Mouse (Mus musculus) hindbrain, postnatal 0 days (tissue): ENCODE measurements around the gene Tenm2. TPM values are rescaled to one million over a fixed set of nuclear protein-coding genes. Genes with fewer than 3 reads are reported as not detected.
A peak's percentile ranks its signal among the peaks of the same experiment; 100 is the strongest.

ENCODE experiments used
- ATAC-seq: fragments of 200-750 bp; cut with Nextera tagmentation; 2 replicates; pipeline ENCODE4 v1.8.0; 2017; ENCODE audit warnings: mild to moderate bottlenecking, moderate TSS enrichment, moderate library complexity
- DNase-seq: peaks from one replicate; pipeline ENCODE4 v3.0.0-alpha.2; 2015; ENCODE audit warnings: low spot score
- H3K27ac ChIP-seq: fragments of 300-500 bp; sonication (generic); 2 replicates; pipeline ENCODE4 v1.5.1; 2014; ENCODE audit warnings: mild to moderate bottlenecking
- H3K27me3 ChIP-seq: fragments of 300-500 bp; sonication (generic); 2 replicates; pipeline ENCODE4 v1.6.1; 2014; ENCODE audit warnings: low read length, mixed read lengths; ENCODE audit not compliant: insufficient read depth
- H3K36me3 ChIP-seq: fragments of 300-500 bp; sonication (generic); 2 replicates; pipeline ENCODE4 v1.6.1; 2014; ENCODE audit warnings: low read length, mixed read lengths; ENCODE audit not compliant: insufficient read depth
- H3K4me1 ChIP-seq: fragments of 300-500 bp; sonication (generic); 2 replicates; pipeline ENCODE4 v1.6.1; 2014; ENCODE audit warnings: antibody characterized with exemption, low read length, mixed read lengths; ENCODE audit not compliant: insufficient read depth
- H3K4me2 ChIP-seq: fragments of 300-500 bp; sonication (generic); 2 replicates; pipeline ENCODE4 v1.6.1; 2014; ENCODE audit warnings: low read depth, mild to moderate bottlenecking, low read length, moderate library complexity, mixed read lengths
- H3K4me3 ChIP-seq: fragments of 300-500 bp; sonication (generic); 2 replicates; pipeline ENCODE4 v1.5.1; 2014; ENCODE audit warnings: low read length
- H3K9ac ChIP-seq: fragments of 300-500 bp; sonication (generic); replicated peaks from 2 replicates; pipeline ENCODE4 v1.6.1; 2014; ENCODE audit warnings: mild to moderate bottlenecking, low read length, moderate library complexity, mixed read lengths
- H3K9me3 ChIP-seq: fragments of 300-500 bp; sonication (generic); 2 replicates; pipeline ENCODE4 v1.6.1; 2016; ENCODE audit warnings: low read length, mixed read lengths
- CTCF ChIP-seq: IDR thresholded peaks from 2 replicates; pipeline ENCODE4 v1.5.1; 2016; ENCODE audit warnings: antibody characterized with exemption, control low read depth, low read depth
- WGBS: fragments of 180-500 bp; shearing (Covaris S2); extraction: QIAGEN DNeasy Blood & Tissue Kit; methylation state at CpG from one replicate; pipeline ENCODE4 v1.1.7; 2014; 5-methylcytosine and 5-hydroxymethylcytosine counted together
- polyA plus RNA-seq: library from polyadenylated mRNA; unstranded; fragments of >200 nt; fragmentation: Nextera tagmentation; extraction: Ambion mirVana; gene quantifications from 2 replicates; pipeline ENCODE4 v1.2.1, GENCODE M21; 2015
- total RNA-seq: library from RNA; depleted of rRNA; stranded (reverse); fragments of >200 nt; gene quantifications from 2 replicates; pipeline ENCODE4 v1.2.3, GENCODE M21; 2014

Gene Tenm2
- total and polyA plus RNA-seq, 2 experiments from 2014 or later: 30.1 to 78.0 TPM

DNA sequence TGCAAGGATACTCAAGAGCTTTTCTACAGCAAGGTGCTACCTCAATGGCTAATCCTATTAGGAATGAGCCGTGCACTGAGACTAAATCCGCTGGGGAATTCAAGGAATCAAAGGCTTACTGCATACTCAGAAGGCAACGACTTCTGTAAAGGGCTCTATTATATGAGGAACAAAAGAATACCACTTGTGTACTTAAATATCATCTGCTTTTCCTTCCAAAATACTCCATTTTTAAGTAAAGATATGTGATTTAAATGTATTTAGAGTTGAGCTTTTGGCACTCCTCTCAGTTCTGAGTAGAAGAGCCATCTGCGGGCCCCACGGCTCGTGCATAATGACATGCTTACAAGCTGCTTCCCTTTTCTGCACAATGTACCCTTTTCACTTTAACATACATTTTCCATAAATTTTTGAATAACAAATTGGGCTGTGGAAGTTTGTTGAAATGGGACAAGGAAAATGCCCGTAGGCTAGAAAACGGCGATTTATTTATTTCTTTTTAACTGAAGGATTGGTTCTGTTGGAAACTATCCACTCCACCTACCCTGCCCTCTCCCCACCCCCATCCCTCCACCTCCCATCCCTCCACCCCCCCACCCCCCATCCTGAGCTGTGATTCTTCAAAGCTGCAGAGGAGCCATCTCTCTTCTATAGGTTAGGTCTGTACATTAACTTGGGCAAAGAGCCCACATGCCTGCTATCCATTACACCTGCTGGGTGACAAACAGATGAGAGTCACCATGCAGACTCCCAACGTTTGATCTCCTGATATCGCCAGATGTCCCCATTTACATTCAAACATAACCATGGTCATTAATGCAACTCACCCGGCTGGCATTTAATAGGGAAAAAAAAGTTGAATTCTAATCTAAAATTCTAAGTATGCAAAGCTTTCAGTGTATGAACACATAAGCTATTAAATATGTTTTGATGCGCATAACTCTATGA, 81.6 kb downstream of the Tenm2 start:
- H3K4me2 ChIP-seq: no peak overlapping the region

DNA sequence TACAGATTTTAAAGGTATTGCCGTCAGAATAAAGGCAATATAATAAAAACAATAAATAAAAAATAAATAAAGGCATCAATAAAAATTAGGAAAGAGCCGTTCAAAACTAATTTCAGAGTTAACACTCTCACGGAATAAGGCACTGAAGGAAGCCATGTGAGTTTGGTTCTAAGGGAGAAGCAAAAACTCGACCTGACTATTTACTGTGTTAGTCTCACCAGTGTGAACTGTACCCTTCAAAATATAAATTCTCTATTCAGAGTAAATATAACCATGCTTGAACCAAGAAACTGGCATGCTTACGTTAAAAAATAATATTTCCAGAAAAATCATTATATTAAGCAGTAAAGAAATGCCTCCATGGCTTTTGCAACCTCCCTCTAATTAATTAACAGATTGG, 82.4 kb downstream of the Tenm2 start:
- no peaks in the 10 kb centered on the region for H3K36me3 ChIP-seq
- H3K9ac ChIP-seq: no peak overlapping the region
- H3K4me1 ChIP-seq: no peaks in the 10 kb centered on the region
- DNase-seq (no peak), ATAC-seq (no peak)
- H3K27ac ChIP-seq: no peak overlapping the region
- WGBS: 62% methylated on average over 5 of the region's 5 CpGs
- H3K4me3 ChIP-seq: no peak overlapping the region
- no peaks in the 10 kb centered on the region for H3K27me3 ChIP-seq
- H3K4me2 ChIP-seq: no peak overlapping the region
- no peaks in the 10 kb centered on the region for H3K9me3 ChIP-seq
- no peak for TF ChIP-seq CTCF

More for the DNA sequence above, 81.6 kb downstream of the Tenm2 start:
- Histone ChIP-seq H3K27ac (no peak overlapping the region), H3K36me3 (no peaks in the 10 kb centered on the region), H3K9ac (no peak overlapping the region), H3K9me3 (no peaks in the 10 kb centered on the region), H3K4me3 (no peak overlapping the region), H3K27me3 (no peaks in the 10 kb centered on the region), H3K4me1 (no peaks in the 10 kb centered on the region)
- TF ChIP-seq CTCF: no peak
- WGBS: 39% methylated on average over 13 of the region's 13 CpGs
- DNase-seq: peak; percentile 53
- 0 out of 2 replicates have a peak, but pooled peaks have one; percentile 29 for ATAC-seq

GRCm38 (mm10) chr11:37150011-37150410, 85.8 kb downstream of the Tenm2 start:
- H3K27ac ChIP-seq: no peak overlapping the region
- H3K4me2 ChIP-seq: no peak overlapping the region
- ATAC-seq (no peak), DNase-seq (no peak)
- H3K4me3 ChIP-seq: no peak overlapping the region
- no peaks in the 10 kb centered on the region for H3K27me3 ChIP-seq
- no peaks in the 10 kb centered on the region for H3K36me3 ChIP-seq
- no peaks in the 10 kb centered on the region for H3K4me1 ChIP-seq
- H3K9ac ChIP-seq: no peak overlapping the region
- H3K9me3 ChIP-seq: no peaks in the 10 kb centered on the region
- TF ChIP-seq CTCF: no peak
- WGBS: 90% methylated on average over 1 of the region's 1 CpGs

DNA sequence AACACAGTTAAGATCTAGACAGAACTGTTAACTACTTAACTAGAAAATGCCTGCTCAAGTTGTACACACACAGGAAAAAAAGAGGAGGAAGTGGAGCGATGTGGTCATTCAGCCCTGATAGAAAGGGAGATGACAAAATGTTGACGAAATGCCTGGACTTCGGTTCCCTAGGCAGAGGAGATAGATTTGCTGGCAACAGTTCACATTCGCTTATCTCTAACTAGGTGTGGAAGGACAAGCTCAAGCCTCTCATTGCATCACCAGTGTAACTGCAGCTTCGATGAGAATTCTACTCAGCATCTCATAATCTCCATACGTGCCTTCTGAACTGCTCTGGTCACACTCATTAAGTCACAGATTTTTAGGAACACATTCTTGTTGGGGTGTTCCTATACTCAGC, 91.8 kb downstream of the Tenm2 start:
- DNase-seq: no peak
- ATAC-seq: no peak
- no peak for TF ChIP-seq CTCF
- WGBS: 73% methylated on average over 6 of the region's 6 CpGs
- Histone ChIP-seq H3K27ac (no peak overlapping the region), H3K27me3 (no peaks in the 10 kb centered on the region), H3K4me2 (no peak overlapping the region), H3K9ac (no peak overlapping the region), H3K36me3 (no peaks in the 10 kb centered on the region), H3K9me3 (no peaks in the 10 kb centered on the region), H3K4me3 (no peak overlapping the region), H3K4me1 (no peaks in the 10 kb centered on the region)

DNA sequence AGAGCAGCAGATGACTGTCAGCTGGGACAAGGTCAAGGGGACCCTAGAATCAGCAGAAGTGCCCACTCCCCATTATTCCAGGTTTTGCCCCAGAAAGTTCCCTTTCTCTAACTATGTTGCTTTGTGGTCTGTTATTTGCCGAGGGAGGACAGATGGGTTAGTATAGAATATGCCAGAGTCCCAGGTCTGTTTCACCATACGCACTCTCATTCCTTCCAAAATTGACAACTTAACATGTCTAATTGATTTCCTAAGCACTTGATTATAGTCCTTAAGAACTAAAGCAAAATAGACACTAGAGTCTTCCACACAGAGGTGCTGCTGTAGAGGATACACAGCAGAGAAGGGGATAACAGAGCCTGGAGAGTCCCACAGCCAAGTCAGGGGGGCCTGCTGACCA, 92.3 kb downstream of the Tenm2 start:
- no peak for DNase-seq
- Histone ChIP-seq H3K27ac (no peak overlapping the region), H3K4me1 (no peaks in the 10 kb centered on the region), H3K4me3 (no peak overlapping the region), H3K4me2 (no peak overlapping the region), H3K27me3 (no peaks in the 10 kb centered on the region), H3K9ac (no peak overlapping the region), H3K36me3 (no peaks in the 10 kb centered on the region), H3K9me3 (no peaks in the 10 kb centered on the region)
- no peak for ATAC-seq
- no peak for TF ChIP-seq CTCF
- WGBS: 89% methylated on average over 2 of the region's 2 CpGs

- no peaks in the 10 kb centered on the region for H3K27me3 ChIP-seq
- no peak overlapping the region for H3K4me2 ChIP-seq
- no peaks in the 10 kb centered on the region for H3K36me3 ChIP-seq
- TF ChIP-seq CTCF: no peak
- 47% methylated on average over 2 of the region's 2 CpGs for WGBS
- DNase-seq (no peak), ATAC-seq (no peak)
- no peak overlapping the region for H3K27ac ChIP-seq
- H3K4me3 ChIP-seq: no peak overlapping the region
- H3K9me3 ChIP-seq: no peaks in the 10 kb centered on the region
- H3K4me1 ChIP-seq: no peaks in the 10 kb centered on the region
- no peak overlapping the region for H3K9ac ChIP-seq
These were observed 106.9 kb downstream of the Tenm2 start for GRCm38 (mm10) chr11:37128893-37129292.

DNA sequence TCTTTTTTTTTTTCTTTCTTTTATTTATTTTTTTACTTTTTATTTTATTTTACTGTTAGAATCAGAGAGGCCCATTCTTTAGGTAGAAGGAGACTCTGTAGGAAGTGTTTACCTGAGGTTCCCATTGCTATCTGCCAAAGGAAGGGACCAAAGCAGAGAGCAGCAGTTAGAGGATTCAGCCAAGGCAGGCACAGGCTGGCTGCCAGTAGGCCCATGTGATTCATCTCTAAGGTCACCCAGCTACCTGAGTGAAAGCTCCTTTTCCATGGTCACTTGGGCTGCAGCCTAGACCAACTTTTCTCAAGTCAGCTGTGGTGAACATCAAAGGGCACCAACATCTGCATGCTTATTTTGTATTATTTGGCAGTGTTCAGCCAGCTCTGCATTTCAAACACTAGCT, 117.7 kb downstream of the Tenm2 start:
- no peak overlapping the region for H3K4me3 ChIP-seq
- H3K4me1 ChIP-seq: no peaks in the 10 kb centered on the region
- H3K4me2 ChIP-seq: no peak overlapping the region
- no peaks in the 10 kb centered on the region for H3K27me3 ChIP-seq
- H3K36me3 ChIP-seq: no peaks in the 10 kb centered on the region
- H3K27ac ChIP-seq: no peak overlapping the region
- no peak overlapping the region for H3K9ac ChIP-seq
- ATAC-seq: no peak
- no peaks in the 10 kb centered on the region for H3K9me3 ChIP-seq
- DNase-seq: no peak
- no peak for TF ChIP-seq CTCF
